Mouse (Mus musculus) monocyte, adult 2 months (primary cell): ENCODE measurements around the gene Hk1.

Source experiments
- DNase-seq, 2 experiments: peaks; one replicate each; pipeline ENCODE4 v3.0.0; 2022; ENCODE audit warnings: low spot score in 2 of 2, low read depth in 1 of 2

Hk1 gene

GRCm38 (mm10) chr10:62321457-62321856, 58.3 kb downstream of the Hk1 start:
- DNase-seq, result no peak

- DNase-seq, result no peak
Measured at GRCm38 (mm10) chr10:62320402-62320978, 59.2 kb downstream of the Hk1 start.

DNA sequence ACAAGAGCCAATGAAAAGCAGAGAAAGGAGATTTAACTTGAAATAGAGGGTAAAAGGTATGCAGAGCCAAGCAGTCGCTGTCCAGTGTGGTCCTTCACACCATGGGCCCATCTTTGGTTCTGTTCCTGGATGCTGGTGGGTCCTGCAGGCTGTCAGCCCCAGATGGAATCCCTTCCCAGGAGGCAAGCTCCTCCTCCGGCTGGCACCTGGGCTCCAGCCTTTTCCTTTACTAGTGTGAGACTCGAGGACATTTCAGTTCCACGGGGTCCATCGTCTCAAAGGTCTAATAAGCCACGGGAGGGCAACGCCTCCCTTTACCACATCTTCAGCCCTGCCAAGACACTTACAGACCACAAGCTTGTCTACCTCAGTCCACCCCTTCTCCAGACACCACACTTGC, 60.6 kb downstream of the Hk1 start:
- DNase-seq, result no peak

- DNase-seq, result no peak
Measured at GRCm38 (mm10) chr10:62316467-62316866, 63.2 kb downstream of the Hk1 start.

DNA sequence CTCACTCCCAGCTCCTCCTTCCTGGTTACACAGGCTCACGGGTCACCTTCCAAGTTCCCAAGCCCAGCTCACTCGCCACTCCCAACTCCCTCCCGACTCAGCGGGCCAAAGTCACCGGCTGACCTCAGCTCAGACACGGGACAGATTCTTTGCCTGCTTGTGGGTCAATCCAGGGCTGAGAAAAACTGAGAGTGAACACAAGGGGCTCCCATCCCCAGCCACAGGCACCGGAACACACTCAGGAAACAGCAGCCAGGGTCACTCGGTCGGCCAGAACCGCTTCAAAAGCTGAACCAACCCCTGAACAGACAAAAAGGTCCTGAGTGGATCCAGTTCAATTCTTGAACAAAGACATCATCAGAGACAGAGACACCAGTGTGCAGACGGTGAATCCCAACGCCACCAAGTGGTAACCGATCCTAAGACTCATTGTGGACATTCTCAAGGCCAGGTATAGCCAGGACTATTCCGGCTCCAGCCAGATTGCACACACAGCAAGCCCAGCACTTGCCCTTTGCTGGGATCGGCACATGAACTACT, 65.8 kb downstream of the Hk1 start:
- DNase-seq, result no peak

DNA sequence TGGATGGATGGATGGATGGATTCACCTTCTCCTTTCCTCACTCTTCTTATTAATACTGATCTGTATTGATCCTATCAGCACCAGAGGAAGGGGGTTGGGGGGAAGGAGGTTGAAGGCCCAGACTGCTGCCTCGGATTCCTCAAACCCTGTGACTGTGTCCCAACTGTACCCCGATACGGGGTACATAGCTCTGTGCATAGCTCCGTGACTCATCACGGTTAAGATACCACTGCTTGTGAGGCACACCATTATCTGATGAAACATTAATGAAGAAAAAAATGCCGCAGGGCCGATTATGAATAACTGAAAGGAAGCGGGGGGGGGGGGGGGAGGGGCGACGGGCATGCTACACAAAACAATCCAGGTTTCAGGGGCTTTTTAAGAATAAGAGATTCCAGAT, 66.6 kb downstream of the Hk1 start:
- DNase-seq, result no peak

GRCm38 (mm10) chr10:62311464-62311863, 68.2 kb downstream of the Hk1 start:
- peak; percentile 34 to 59 for DNase-seq

- no peak for DNase-seq
Measured at GRCm38 (mm10) chr10:62310259-62311039, 69.3 kb downstream of the Hk1 start.

DNA sequence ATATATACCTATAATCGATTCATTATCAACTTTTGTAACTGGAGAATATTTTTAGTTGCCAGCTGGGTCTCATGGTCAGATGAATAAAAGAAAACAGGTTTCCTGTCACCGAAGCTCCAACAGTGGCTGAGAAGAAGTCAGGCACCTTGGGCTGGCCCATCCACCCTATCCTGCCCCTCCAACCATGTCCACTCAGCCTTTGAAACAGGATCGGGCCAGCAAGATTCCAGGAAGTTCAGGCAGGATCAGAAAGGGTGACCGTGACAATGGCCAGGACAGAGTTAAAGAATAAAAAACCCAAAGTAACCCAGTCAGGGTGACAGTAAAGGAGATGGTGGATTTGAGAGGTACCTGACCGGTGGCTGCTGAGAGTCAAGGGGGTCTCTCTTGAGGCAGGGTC, 70.1 kb downstream of the Hk1 start:
- no peak for DNase-seq

DNA sequence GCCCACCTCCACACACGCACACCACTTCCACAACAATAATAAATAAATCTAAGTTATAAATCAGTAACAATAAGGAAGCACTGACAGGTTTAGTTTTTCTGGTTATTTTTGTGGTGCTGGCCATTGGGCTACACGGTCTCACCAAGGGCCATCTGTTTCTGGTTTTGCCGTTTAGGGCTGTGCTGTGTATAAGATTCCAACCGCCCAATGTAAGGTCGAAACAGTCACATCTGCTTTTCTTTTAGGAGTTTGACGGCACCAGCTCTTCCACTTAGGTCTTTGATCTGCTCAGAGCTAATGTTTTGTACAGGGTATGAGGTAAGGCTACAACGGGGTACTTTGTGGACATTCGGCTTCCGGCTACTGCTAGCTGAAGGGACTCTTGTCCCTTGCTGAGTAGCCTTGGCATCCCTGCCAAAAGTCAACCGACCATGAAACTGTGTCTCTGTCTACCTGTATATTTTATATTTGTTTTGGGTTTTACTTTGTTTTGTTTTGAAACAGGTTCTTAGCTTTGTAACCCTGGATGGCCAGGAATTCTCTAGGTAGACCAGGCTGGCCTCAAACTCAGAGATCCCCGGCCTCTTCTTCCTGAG, 70.7 kb downstream of the Hk1 start:
- no peak for DNase-seq

DNA sequence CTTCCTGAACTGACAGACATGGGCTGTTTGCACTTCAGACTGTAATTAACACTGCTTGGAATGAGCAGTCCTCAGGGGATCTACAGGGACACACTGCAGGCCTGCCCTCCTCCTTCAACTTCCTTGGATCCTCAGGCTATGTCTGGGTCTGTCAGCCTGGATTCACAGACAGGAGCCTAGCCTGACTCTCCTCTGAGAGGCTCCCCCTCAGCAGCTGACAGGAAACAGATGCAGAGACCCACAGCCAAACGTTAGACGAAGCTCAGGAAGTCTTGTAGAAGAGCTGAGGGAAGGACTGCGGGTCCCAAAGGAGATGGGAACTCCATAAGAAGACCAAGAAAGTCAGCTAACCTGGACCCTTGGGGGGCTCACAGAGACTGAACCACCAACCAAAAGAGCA, 73.2 kb downstream of the Hk1 start:
- DNase-seq, result no peak

GRCm38 (mm10) chr10:62305090-62305489, 74.6 kb downstream of the Hk1 start:
- no peak for DNase-seq

- no peak for DNase-seq
Measured at GRCm38 (mm10) chr10:62300006-62300827, 79.5 kb downstream of the Hk1 start.

DNA sequence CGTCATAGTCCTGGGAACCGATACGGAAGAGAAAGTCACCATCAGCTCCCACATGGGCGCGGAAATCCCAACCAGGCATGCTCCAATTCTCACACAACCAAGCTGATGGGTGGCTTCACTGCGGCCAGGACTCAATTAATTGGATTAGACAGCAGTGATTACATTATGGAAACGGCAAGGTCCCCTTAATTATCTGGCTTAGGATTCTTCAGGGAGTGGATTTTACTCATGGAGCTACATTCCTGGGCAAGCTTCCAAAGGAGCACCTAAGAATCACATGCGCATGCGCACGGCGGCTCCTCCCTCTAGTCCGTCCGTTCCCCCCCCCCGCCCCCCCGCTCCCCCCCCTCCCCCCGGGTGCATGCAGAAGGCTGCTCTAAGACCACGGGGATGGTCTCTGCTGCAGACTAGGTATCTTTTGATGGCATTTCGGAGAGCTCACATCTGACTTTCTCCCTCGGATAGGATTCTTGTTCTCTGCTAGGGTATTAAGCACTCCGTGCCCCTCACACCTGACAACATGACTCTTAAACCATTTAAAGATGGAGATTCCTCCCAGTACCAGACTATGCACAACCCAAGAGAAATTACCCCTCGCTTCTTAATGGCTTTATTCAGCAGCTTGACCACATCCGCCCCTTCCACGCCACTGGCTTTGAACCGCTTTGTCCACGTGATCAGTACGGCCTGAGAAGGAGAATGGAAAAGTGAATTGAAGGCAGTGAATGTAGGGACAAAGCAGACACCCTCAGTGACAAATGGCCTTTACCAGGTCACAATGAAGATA, 83.4 kb downstream of the Hk1 start:
- DNase-seq, result no peak

GRCm38 (mm10) chr10:62294112-62294511, 85.6 kb downstream of the Hk1 start:
- DNase-seq, result no peak

- no peak for DNase-seq
Measured at GRCm38 (mm10) chr10:62287460-62288124, 92.1 kb downstream of the Hk1 start.

- DNase-seq, result no peak
Measured at GRCm38 (mm10) chr10:62283206-62283792, 96.4 kb downstream of the Hk1 start.

DNA sequence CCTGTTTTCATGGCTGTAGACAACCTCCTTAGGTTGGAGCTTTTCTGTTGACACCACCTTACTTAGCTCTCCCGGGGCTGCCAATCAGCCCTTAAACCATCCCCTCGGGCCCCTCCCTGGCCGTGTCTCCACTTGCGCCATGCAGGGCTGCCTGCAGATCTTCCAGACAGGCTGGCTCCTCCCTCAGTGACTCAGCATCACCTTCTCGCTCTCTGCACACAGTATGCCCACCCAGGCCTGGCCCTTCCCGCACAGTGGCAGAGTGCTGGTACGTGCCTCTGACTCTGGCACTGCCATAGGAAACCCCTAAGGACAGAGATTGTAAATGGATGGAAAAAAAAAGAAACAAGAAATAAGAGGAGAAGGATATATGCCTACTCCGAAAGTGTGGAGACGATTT, 96.9 kb downstream of the Hk1 start:
- DNase-seq, result no peak

DNA sequence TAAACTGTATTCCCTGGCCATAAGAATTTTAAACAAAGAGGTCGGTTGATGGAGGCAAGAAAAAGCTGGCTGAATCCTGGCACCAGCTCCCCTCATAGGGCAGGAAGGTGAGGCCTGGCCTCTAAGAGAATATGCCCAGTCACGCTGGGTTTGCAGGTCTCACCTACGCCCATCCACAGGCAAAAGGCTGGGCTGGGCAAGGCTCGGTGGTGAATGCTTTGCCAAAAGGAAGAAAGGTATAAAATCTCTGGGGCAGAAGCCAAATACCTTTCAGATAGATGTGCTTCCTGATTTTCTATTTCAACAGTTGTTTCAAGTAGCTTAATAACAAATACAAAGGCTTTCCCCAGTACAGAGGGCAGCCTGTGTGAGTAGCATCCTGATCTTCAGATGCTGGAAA, 100.0 kb downstream of the Hk1 start:
- no peak for DNase-seq

GRCm38 (mm10) chr10:62279066-62279465, 100.6 kb downstream of the Hk1 start:
- no peak for DNase-seq
